Mouse (Mus musculus) left cerebral cortex, adult 18-20 months (tissue): ENCODE measurements around the gene Dhx15. TPM values are rescaled to one million over a fixed set of nuclear protein-coding genes. Genes with fewer than 3 reads are reported as not detected.

Experiments used
- DNase-seq, 2 experiments: peaks; one replicate each; pipeline ENCODE4 v3.0.0; 2021 to 2022; ENCODE audit warnings: low spot score in 2 of 2, mixed read lengths in 1 of 2
- microRNA-seq, 2 experiments: library from miRNA; unstranded; fragments of <30 nt; microRNA quantifications; one replicate each; pipeline ENCODE4 v1.2.0; 2021
- total RNA-seq, 2 experiments: library from RNA; stranded (reverse); gene quantifications; 2 replicates each; pipeline ENCODE4 v1.2.3; 2021

Gene Dhx15
- total RNA-seq, 2 experiments from 2014 or later = 82.7 to 91.8 TPM

- DNase-seq = peak; percentile 24 to 57
These were observed 77.1 kb downstream of the Dhx15 start for GRCm38 (mm10) chr5:52112953-52113841.

- DNase-seq = no peak
These were observed 78.0 kb downstream of the Dhx15 start for GRCm38 (mm10) chr5:52112191-52112760.

- peak; percentile 20 to 43 for DNase-seq
These were observed 79.3 kb downstream of the Dhx15 start for GRCm38 (mm10) chr5:52110808-52111663.

Small RNA genes lying within 50 kb of the gene (microRNA-seq; reads per million reads assigned to microRNA genes)
- 0 reads per million in 2 experiments for gene Mir6417

Other genes starting within 250 kb of the Dhx15 start
- gene Sod3, start 173.3 kb upstream of the Dhx15 start, total RNA-seq = 1 to 10 TPM; 5.7 to 6.7 TPM